Mouse (Mus musculus) CD4-positive, CD25-positive, alpha-beta regulatory T cell (primary cell): ENCODE results near the gene Rasip1. TPM values are rescaled to one million over a fixed set of nuclear protein-coding genes. Genes with fewer than 3 reads are reported as not detected.

ENCODE experiments used
- polyA plus RNA-seq: library from polyadenylated mRNA; unstranded; fragments of 100-300 nt; shearing (Covaris generic); gene quantifications from one replicate; pipeline ENCODE4 v1.2.1, GENCODE M21; 2017

The Rasip1 gene
- 6.5 TPM for polyA plus RNA-seq

GRCm38 (mm10) chr7:45627261-45627660 lies at the start of gene Rasip1:
Gene Rasip1 (plus strand): TSS chr7:45627488.

GRCm38 (mm10) chr7:45617042-45617695 lies 10.1 kb upstream of the Rasip1 start, which contains the start of gene Fut1:
Gene Fut1 (plus strand): TSS chr7:45617289.

GRCm38 (mm10) chr7:45621443-45621842 lies 5.8 kb upstream of the Rasip1 start, which contains the start of gene Izumo1:
Gene Izumo1 (plus strand): TSS chr7:45621811.

DNA sequence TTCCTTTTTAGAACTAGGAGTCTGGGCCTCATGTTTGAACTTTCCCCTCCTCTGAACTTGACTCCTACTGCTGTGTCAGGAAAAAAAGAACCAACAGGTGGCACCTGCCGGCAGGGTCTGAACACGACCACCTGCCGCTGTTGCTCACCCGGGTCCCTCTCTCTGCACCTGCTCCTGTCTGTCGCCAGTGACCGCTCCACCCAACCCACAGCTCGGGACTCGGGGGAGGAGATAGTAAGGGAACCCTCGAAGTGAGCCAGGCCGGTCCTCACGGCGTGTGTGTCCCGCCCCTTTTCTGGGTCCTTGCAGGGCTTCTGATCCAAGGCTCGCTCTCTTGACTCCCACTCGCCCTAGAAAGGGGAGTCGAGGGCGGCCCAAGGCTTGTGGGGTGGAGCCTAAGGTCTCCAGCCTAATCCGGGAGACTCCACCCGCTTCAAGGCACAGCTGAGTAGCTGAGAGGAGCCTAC lies 12.3 kb downstream of the Rasip1 start, which contains the start of gene Mamstr:
Gene Mamstr, plus strand, starts transcription at position 417 of the 467 bp plus-strand sequence.

GRCm38 (mm10) chr7:45666161-45666560 lies 38.9 kb downstream of the Rasip1 start, which contains the start of gene Fut2:
Gene Fut2 (minus strand): TSS chr7:45666394.

GRCm38 (mm10) chr7:45683396-45684050 lies 56.2 kb downstream of the Rasip1 start, which contains the start of gene Ntn5:
Gene Ntn5 (plus strand): TSS chr7:45684022.

Other genes starting within 250 kb of the Rasip1 start
- gene Snrnp70, start 231.7 kb upstream of the Rasip1 start, polyA plus RNA-seq = 231 TPM
- not detected for gene Kcna7, start 221.8 kb upstream of the Rasip1 start, polyA plus RNA-seq
- gene Ntf5, start 213.8 kb upstream of the Rasip1 start, polyA plus RNA-seq = 0.54 TPM
- not detected for gene Lhb, start 206.7 kb upstream of the Rasip1 start, polyA plus RNA-seq
- gene Gys1, start 192.6 kb upstream of the Rasip1 start, polyA plus RNA-seq = 13.9 TPM
- 74.6 TPM for gene Ruvbl2, start 189.4 kb upstream of the Rasip1 start, polyA plus RNA-seq
- 2,110 TPM for gene Ftl1, start 167.6 kb upstream of the Rasip1 start, polyA plus RNA-seq
- gene Bax, start 160.6 kb upstream of the Rasip1 start, polyA plus RNA-seq = 289 TPM
- gene Tulp2, start 145.6 kb upstream of the Rasip1 start, polyA plus RNA-seq = 2.7 TPM
- gene Gm45808, start 140.7 kb upstream of the Rasip1 start, polyA plus RNA-seq = 0.35 TPM
- 0.89 TPM for gene Dhdh, start 138.7 kb upstream of the Rasip1 start, polyA plus RNA-seq
- gene Nucb1, start 117.1 kb upstream of the Rasip1 start, polyA plus RNA-seq = 226 TPM
- 99.4 TPM for gene Ppp1r15a, start 101.2 kb upstream of the Rasip1 start, polyA plus RNA-seq
- gene Plekha4, start 101.2 kb upstream of the Rasip1 start, polyA plus RNA-seq = 0.78 TPM
- gene Hsd17b14, start 72.6 kb upstream of the Rasip1 start, polyA plus RNA-seq = 1.1 TPM
- 86.0 TPM for gene Bcat2, start 57.3 kb upstream of the Rasip1 start, polyA plus RNA-seq
- gene Fgf21, start 12.0 kb upstream of the Rasip1 start, polyA plus RNA-seq = not detected
- gene Fut1, start 10.2 kb upstream of the Rasip1 start, polyA plus RNA-seq = not detected
- 0.14 TPM for gene Izumo1, start 5.7 kb upstream of the Rasip1 start, polyA plus RNA-seq
- 1.7 TPM for gene Mamstr, start 12.5 kb downstream of the Rasip1 start, polyA plus RNA-seq
- 0.12 TPM for gene Fut2, start 38.9 kb downstream of the Rasip1 start, polyA plus RNA-seq
- gene Ntn5, start 56.5 kb downstream of the Rasip1 start, polyA plus RNA-seq = 0.32 TPM
- 0.35 TPM for gene Sec1, start 66.9 kb downstream of the Rasip1 start, polyA plus RNA-seq
- 8.4 TPM for gene Car11, start 72.4 kb downstream of the Rasip1 start, polyA plus RNA-seq
- gene Dbp, start 77.6 kb downstream of the Rasip1 start, polyA plus RNA-seq = 53.0 TPM
- gene Rpl18, start 88.0 kb downstream of the Rasip1 start, polyA plus RNA-seq = 1,454 TPM
- 36.3 TPM for gene Sphk2, start 90.5 kb downstream of the Rasip1 start, polyA plus RNA-seq
- 0.43 TPM for gene Fam83e, start 93.7 kb downstream of the Rasip1 start, polyA plus RNA-seq
- not detected for gene Spaca4, start 98.3 kb downstream of the Rasip1 start, polyA plus RNA-seq
- 0.04 TPM for gene Lmtk3, start 156.2 kb downstream of the Rasip1 start, polyA plus RNA-seq
- gene Sult2b1, start 157.2 kb downstream of the Rasip1 start, polyA plus RNA-seq = 3.0 TPM
- gene Cyth2, start 187.1 kb downstream of the Rasip1 start, polyA plus RNA-seq = 87.9 TPM
- not detected for gene Kcnj14, start 197.3 kb downstream of the Rasip1 start, polyA plus RNA-seq
- gene Grwd1, start 203.5 kb downstream of the Rasip1 start, polyA plus RNA-seq = 37.3 TPM
- 90.8 TPM for gene Kdelr1, start 245.3 kb downstream of the Rasip1 start, polyA plus RNA-seq